Mouse (Mus musculus) hindbrain, embryonic 13.5 days (tissue): ENCODE data around the gene Gm32742. TPM values are rescaled to one million over a fixed set of nuclear protein-coding genes. Genes with fewer than 3 reads are reported as not detected.
"Not testable (repeated sequence)": the region's sequence is repeated elsewhere in the genome, so short reads cannot be mapped to it uniquely, and the experiment has no call there.

Experiments used
- ATAC-seq: fragments of 200-750 bp; cut with Nextera tagmentation; 2 replicates; pipeline ENCODE4 v1.8.0; 2017; ENCODE audit warnings: moderate TSS enrichment; ENCODE audit not compliant: low FRiP score
- H3K27ac ChIP-seq: fragments of 300-500 bp; sonication (generic); 2 replicates; pipeline ENCODE4 v1.5.1; 2015; ENCODE audit warnings: inconsistent platforms, mild to moderate bottlenecking, moderate library complexity
- H3K27me3 ChIP-seq: fragments of 300-500 bp; sonication (generic); 2 replicates; pipeline ENCODE4 v1.6.1; 2015; ENCODE audit warnings: mild to moderate bottlenecking, inconsistent platforms
- H3K36me3 ChIP-seq: fragments of 300-500 bp; sonication (generic); 2 replicates; pipeline ENCODE4 v1.6.1; 2015; ENCODE audit warnings: mild to moderate bottlenecking, inconsistent platforms
- H3K4me1 ChIP-seq: fragments of 300-500 bp; sonication (generic); replicated peaks from 2 replicates; pipeline ENCODE4 v1.6.1; 2015; ENCODE audit warnings: inconsistent platforms
- H3K4me2 ChIP-seq: fragments of 300-500 bp; sonication (generic); 2 replicates; pipeline ENCODE4 v1.6.1; 2015; ENCODE audit warnings: inconsistent platforms, mild to moderate bottlenecking, moderate library complexity
- H3K4me3 ChIP-seq: fragments of 300-500 bp; sonication (generic); 2 replicates; pipeline ENCODE4 v1.5.1; 2015; ENCODE audit warnings: mild to moderate bottlenecking, inconsistent platforms
- H3K9ac ChIP-seq: fragments of 300-500 bp; sonication (generic); 2 replicates; pipeline ENCODE4 v1.6.1; 2015; ENCODE audit warnings: mild to moderate bottlenecking, inconsistent platforms
- H3K9me3 ChIP-seq: fragments of 300-500 bp; sonication (generic); 2 replicates; pipeline ENCODE4 v1.6.1; 2016; ENCODE audit warnings: inconsistent platforms
- WGBS: fragments of 180-500 bp; shearing (Covaris S2); methylation state at CpG from one replicate; pipeline ENCODE4 v1.1.7; 2015; 5-methylcytosine and 5-hydroxymethylcytosine counted together
- polyA plus RNA-seq: library from polyadenylated mRNA; unstranded; fragments of >200 nt; fragmentation: Nextera tagmentation; extraction: Ambion mirVana; gene quantifications from 2 replicates; pipeline ENCODE4 v1.2.1, GENCODE M21; 2015

The Gm32742 gene
- polyA plus RNA-seq, 1 experiment from 2014 or later = 0.04 TPM

GRCm38 (mm10) chr9:51143437-51143836, 21.9 kb downstream of the Gm32742 start:
- Histone ChIP-seq H3K36me3 (no peaks in the 10 kb centered on the region), H3K9ac (no peak overlapping the region), H3K4me1 (peaks cover 4% of the 10 kb centered on the region), H3K27ac (no peak overlapping the region), H3K9me3 (no peaks in the 10 kb centered on the region), H3K27me3 (no peaks in the 10 kb centered on the region), H3K4me2 (no peak overlapping the region), H3K4me3 (no peak overlapping the region)
- ATAC-seq = no peak
- 89% methylated on average over 1 of the region's 1 CpGs for WGBS

GRCm38 (mm10) chr9:51140711-51141110, 24.6 kb downstream of the Gm32742 start:
- Histone ChIP-seq H3K27ac (no peak overlapping the region), H3K4me1 (no peaks in the 10 kb centered on the region), H3K4me3 (no peak overlapping the region), H3K36me3 (no peaks in the 10 kb centered on the region), H3K4me2 (no peak overlapping the region), H3K9ac (no peak overlapping the region), H3K9me3 (no peaks in the 10 kb centered on the region), H3K27me3 (no peaks in the 10 kb centered on the region)
- ATAC-seq = no peak
- WGBS = 89% methylated on average over 3 of the region's 3 CpGs

- not testable (repeated sequence) for H3K36me3 ChIP-seq, H3K27ac ChIP-seq, H3K4me2 ChIP-seq, ATAC-seq, H3K9me3 ChIP-seq, H3K27me3 ChIP-seq, H3K4me3 ChIP-seq, H3K4me1 ChIP-seq, H3K9ac ChIP-seq
- WGBS = 86% methylated on average over 1 of the region's 1 CpGs
Observed at GRCm38 (mm10) chr9:51139401-51139800, 25.9 kb downstream of the Gm32742 start.

- H3K4me2 ChIP-seq = no peak overlapping the region
- H3K9ac ChIP-seq = no peak overlapping the region
- no peak overlapping the region for H3K27ac ChIP-seq
- H3K4me1 ChIP-seq = no peaks in the 10 kb centered on the region
- no peak overlapping the region for H3K4me3 ChIP-seq
- no peaks in the 10 kb centered on the region for H3K9me3 ChIP-seq
- H3K27me3 ChIP-seq = no peaks in the 10 kb centered on the region
- WGBS = 91% methylated on average over 1 of the region's 1 CpGs
- H3K36me3 ChIP-seq = no peaks in the 10 kb centered on the region
- ATAC-seq = no peak
Observed at GRCm38 (mm10) chr9:51138301-51138700, 27.0 kb downstream of the Gm32742 start.

GRCm38 (mm10) chr9:51137836-51138235, 27.5 kb downstream of the Gm32742 start:
- WGBS = 94% methylated on average over 1 of the region's 1 CpGs
- Histone ChIP-seq H3K27ac (no peak overlapping the region), H3K9ac (no peak overlapping the region), H3K4me3 (no peak overlapping the region), H3K9me3 (no peaks in the 10 kb centered on the region), H3K4me1 (no peaks in the 10 kb centered on the region), H3K36me3 (no peaks in the 10 kb centered on the region), H3K4me2 (no peak overlapping the region), H3K27me3 (no peaks in the 10 kb centered on the region)
- no peak for ATAC-seq

- H3K27me3 ChIP-seq = no peaks in the 10 kb centered on the region
- H3K36me3 ChIP-seq = no peaks in the 10 kb centered on the region
- WGBS = 87% methylated on average over 4 of the region's 4 CpGs
- H3K9ac ChIP-seq = no peak overlapping the region
- H3K27ac ChIP-seq = no peak overlapping the region
- no peaks in the 10 kb centered on the region for H3K9me3 ChIP-seq
- no peak overlapping the region for H3K4me3 ChIP-seq
- no peak for ATAC-seq
- H3K4me2 ChIP-seq = no peak overlapping the region
- H3K4me1 ChIP-seq = no peaks in the 10 kb centered on the region
Observed at GRCm38 (mm10) chr9:51137432-51137831, 27.9 kb downstream of the Gm32742 start.

GRCm38 (mm10) chr9:51136985-51137384, 28.3 kb downstream of the Gm32742 start:
- no peak overlapping the region for H3K27ac ChIP-seq
- WGBS = 63% methylated on average over 3 of the region's 3 CpGs
- no peak overlapping the region for H3K4me3 ChIP-seq
- no peak for ATAC-seq
- H3K27me3 ChIP-seq = no peaks in the 10 kb centered on the region
- H3K9me3 ChIP-seq = no peaks in the 10 kb centered on the region
- no peak overlapping the region for H3K9ac ChIP-seq
- no peaks in the 10 kb centered on the region for H3K36me3 ChIP-seq
- no peaks in the 10 kb centered on the region for H3K4me1 ChIP-seq
- H3K4me2 ChIP-seq = no peak overlapping the region

GRCm38 (mm10) chr9:51114767-51115166, 50.5 kb downstream of the Gm32742 start:
- no peaks in the 10 kb centered on the region for H3K27me3 ChIP-seq
- H3K4me2 ChIP-seq = no peak overlapping the region
- H3K36me3 ChIP-seq = no peaks in the 10 kb centered on the region
- no peak overlapping the region for H3K4me3 ChIP-seq
- 83% methylated on average over 4 of the region's 4 CpGs for WGBS
- ATAC-seq = no peak
- H3K9me3 ChIP-seq = no peaks in the 10 kb centered on the region
- H3K4me1 ChIP-seq = no peaks in the 10 kb centered on the region
- H3K9ac ChIP-seq = no peak overlapping the region
- H3K27ac ChIP-seq = no peak overlapping the region

GRCm38 (mm10) chr9:51105751-51106150, 59.6 kb downstream of the Gm32742 start:
- ATAC-seq = no peak
- Histone ChIP-seq H3K36me3 (no peaks in the 10 kb centered on the region), H3K4me2 (no peak overlapping the region), H3K9me3 (no peaks in the 10 kb centered on the region), H3K4me3 (no peak overlapping the region), H3K27me3 (peaks cover 15% of the 10 kb centered on the region), H3K27ac (no peak overlapping the region), H3K9ac (no peak overlapping the region), H3K4me1 (peaks cover 17% of the 10 kb centered on the region)
- 84% methylated on average over 2 of the region's 2 CpGs for WGBS

GRCm38 (mm10) chr9:51103808-51104514, 61.4 kb downstream of the Gm32742 start:
- ATAC-seq = peak; percentile 76
- no peaks in the 10 kb centered on the region for H3K9me3 ChIP-seq
- H3K4me1 ChIP-seq = peaks cover 17% of the 10 kb centered on the region
- no peak overlapping the region for H3K27ac ChIP-seq
- H3K36me3 ChIP-seq = no peaks in the 10 kb centered on the region
- H3K27me3 ChIP-seq = peaks cover 21% of the 10 kb centered on the region
- peak overlapping the region; percentile 100 for H3K4me2 ChIP-seq
- 11% methylated on average over 30 of the region's 30 CpGs for WGBS
- peak overlapping the region; percentile 66 for H3K4me3 ChIP-seq
- peak overlapping the region; percentile 80 for H3K9ac ChIP-seq

- Histone ChIP-seq H3K9me3 (no peaks in the 10 kb centered on the region), H3K4me1 (peaks cover 17% of the 10 kb centered on the region), H3K36me3 (no peaks in the 10 kb centered on the region), H3K27me3 (peaks cover 21% of the 10 kb centered on the region), H3K27ac (no peak overlapping the region), H3K4me3 (peak overlapping the region; percentile 66), H3K9ac (peak overlapping the region; percentile 80), H3K4me2 (peak overlapping the region; percentile 100)
- ATAC-seq = peak; percentile 75
- 2% methylated on average over 42 of the region's 44 CpGs for WGBS
Observed at GRCm38 (mm10) chr9:51102963-51103807, 62.1 kb downstream of the Gm32742 start.

- peak within 1 kb of the TSS; percentile 100 for H3K4me2 ChIP-seq
- peak within 1 kb of the TSS; percentile 66 for H3K4me3 ChIP-seq
- peaks cover 17% of the 10 kb centered on the region for H3K4me1 ChIP-seq
- peak; percentile 61; the same call in 1 of the 2 replicates for ATAC-seq
- H3K27me3 ChIP-seq = peaks cover 21% of the 10 kb centered on the region
- WGBS = 8% methylated on average over 27 of the region's 27 CpGs
- H3K9me3 ChIP-seq = no peaks in the 10 kb centered on the region
- H3K36me3 ChIP-seq = no peaks in the 10 kb centered on the region
- peak within 1 kb of the TSS; percentile 39; the same call in 1 of the 2 replicates for H3K9ac ChIP-seq
- H3K27ac ChIP-seq = no peak within 1 kb of the TSS
Observed at GRCm38 (mm10) chr9:51101756-51102425, 63.4 kb downstream of the Gm32742 start, which contains the start of gene 4833427G06Rik. 4833427G06Rik (minus strand) TSS chr9:51102078.
